Mouse (Mus musculus) heart, embryonic 14.5 days (tissue): ENCODE results near the gene L2hgdh. TPM values are rescaled to one million over a fixed set of nuclear protein-coding genes. Genes with fewer than 3 reads are reported as not detected.

Experiments used
- ATAC-seq: fragments of 200-750 bp; cut with Nextera tagmentation; 2 replicates; pipeline ENCODE4 v1.8.0; 2017; ENCODE audit warnings: low read depth, moderate TSS enrichment; ENCODE audit not compliant: insufficient number of reproducible peaks, insufficient read depth, low FRiP score
- H3K27ac ChIP-seq, 2 experiments: fragments of 200-500 bp in 1 of 2; fragments of 300-500 bp in 1 of 2; sonication (generic) in 1 of 2; replicated peaks in 1 of 2; 2 replicates each; pipeline ENCODE4 v1.5.1; 2012 to 2014; ENCODE audit warnings: low read depth in 2 of 2, low read length in 2 of 2, control low read depth in 1 of 2, mild to moderate bottlenecking in 1 of 2, mixed read lengths in 1 of 2; ENCODE audit not compliant: control insufficient read depth in 1 of 2, insufficient read depth in 1 of 2
- H3K27me3 ChIP-seq: fragments of 300-500 bp; sonication (generic); 2 replicates; pipeline ENCODE4 v1.6.1; 2014; ENCODE audit warnings: mild to moderate bottlenecking, low read length, control low read depth; ENCODE audit not compliant: control insufficient read depth, insufficient read depth
- H3K36me3 ChIP-seq: fragments of 300-500 bp; sonication (generic); 2 replicates; pipeline ENCODE4 v1.6.1; 2014; ENCODE audit warnings: mild to moderate bottlenecking, control low read depth, low read length, mixed read lengths; ENCODE audit not compliant: control insufficient read depth, insufficient read depth
- H3K4me1 ChIP-seq, 2 experiments: fragments of 200-500 bp in 1 of 2; fragments of 300-500 bp in 1 of 2; sonication (generic) in 1 of 2; 2 replicates each; pipeline ENCODE4 v1.6.1; 2012 to 2014; ENCODE audit warnings: low read length in 2 of 2, control low read depth in 1 of 2, mixed read lengths in 1 of 2; ENCODE audit not compliant: control insufficient read depth in 2 of 2, insufficient read depth in 2 of 2
- H3K4me2 ChIP-seq: fragments of 300-500 bp; sonication (generic); 2 replicates; pipeline ENCODE4 v1.6.1; 2014; ENCODE audit warnings: mild to moderate bottlenecking, low read length
- H3K4me3 ChIP-seq, 2 experiments: fragments of 200-500 bp in 1 of 2; fragments of 300-500 bp in 1 of 2; sonication (generic) in 1 of 2; 2 replicates each; pipeline ENCODE4 v1.5.1; 2012 to 2014; ENCODE audit warnings: low read length in 2 of 2, mild to moderate bottlenecking in 2 of 2, control low read depth in 1 of 2, low read depth in 1 of 2, moderate library complexity in 1 of 2; ENCODE audit not compliant: control insufficient read depth in 1 of 2, insufficient read depth in 1 of 2
- H3K9ac ChIP-seq: fragments of 300-500 bp; sonication (generic); 2 replicates; pipeline ENCODE4 v1.6.1; 2014; ENCODE audit warnings: mild to moderate bottlenecking, low read length
- H3K9me3 ChIP-seq: fragments of 300-500 bp; sonication (generic); 2 replicates; pipeline ENCODE4 v1.6.1; 2016; ENCODE audit warnings: low read length, control low read depth; ENCODE audit not compliant: control insufficient read depth
- WGBS: fragments of 180-500 bp; shearing (Covaris S2); extraction: QIAGEN DNeasy Blood & Tissue Kit; methylation state at CpG from one replicate; pipeline ENCODE4 v1.1.7; 2014; 5-methylcytosine and 5-hydroxymethylcytosine counted together
- polyA plus RNA-seq: library from polyadenylated mRNA; unstranded; fragments of >200 nt; fragmentation: Nextera tagmentation; extraction: Ambion mirVana; gene quantifications from 2 replicates; pipeline ENCODE4 v1.2.1, GENCODE M21; 2014

Gene L2hgdh
- 13.8 and 15.9 TPM in 2 replicates for polyA plus RNA-seq

- Histone ChIP-seq H3K4me2 (peak within 1 kb of the TSS; percentile 94), H3K9ac (peak within 1 kb of the TSS; percentile 79), H3K27ac (peak within 1 kb of the TSS; percentile 63 to 90), H3K4me3 (peak within 1 kb of the TSS; percentile 73 to 79), H3K27me3 (no peaks in the 10 kb centered on the region), H3K9me3 (no peaks in the 10 kb centered on the region), H3K4me1 (peaks cover 4 to 16% of the 10 kb centered on the region in 2 experiments; a peak in 3 of 4 replicates), H3K36me3 (peaks cover 7% of the 10 kb centered on the region; the same call in 1 of the 2 replicates)
- ATAC-seq, result peak; percentile 96
- under 1% methylated on average over 60 of the region's 60 CpGs for WGBS
Observed at GRCm38 (mm10) chr12:69724711-69725460, at the start of gene L2hgdh, which contains the start of gene Atp5s. Gene L2hgdh, minus strand, starts transcription at chr12:69724873. Gene Atp5s, plus strand, starts transcription at chr12:69724950.

GRCm38 (mm10) chr12:69768841-69769240 lies 44.2 kb upstream of the L2hgdh start:
- ATAC-seq, result no peak
- Histone ChIP-seq H3K9me3 (peaks cover 5% of the 10 kb centered on the region), H3K36me3 (no peaks in the 10 kb centered on the region), H3K27ac (no peak overlapping the region), H3K4me1 (peaks cover 2 to 4% of the 10 kb centered on the region in 2 experiments; a peak in 1 of 4 replicates), H3K4me3 (no peak overlapping the region), H3K4me2 (no peak overlapping the region), H3K9ac (no peak overlapping the region), H3K27me3 (no peaks in the 10 kb centered on the region)
- WGBS, result 76% methylated on average over 2 of the region's 2 CpGs

- no peaks in the 10 kb centered on the region for H3K27me3 ChIP-seq
- no peak overlapping the region for H3K4me3 ChIP-seq
- peaks cover 5% of the 10 kb centered on the region for H3K9me3 ChIP-seq
- 56% methylated on average over 9 of the region's 9 CpGs for WGBS
- no peak overlapping the region for H3K9ac ChIP-seq
- no peak overlapping the region for H3K4me2 ChIP-seq
- no peaks in the 10 kb centered on the region for H3K36me3 ChIP-seq
- no peak for ATAC-seq
- H3K4me1 ChIP-seq, result peaks cover 2 to 4% of the 10 kb centered on the region in 2 experiments; a peak in 1 of 4 replicates
- H3K27ac ChIP-seq, result no peak overlapping the region
Observed at GRCm38 (mm10) chr12:69767476-69768258, 43.0 kb upstream of the L2hgdh start.

- no peaks in the 10 kb centered on the region for H3K36me3 ChIP-seq
- H3K9ac ChIP-seq, result no peak overlapping the region
Observed at GRCm38 (mm10) chr12:69766185-69766904, 41.7 kb upstream of the L2hgdh start.

GRCm38 (mm10) chr12:69765543-69765942 lies 40.9 kb upstream of the L2hgdh start:
- WGBS, result 84% methylated on average over 9 of the region's 9 CpGs
- no peak overlapping the region for H3K4me2 ChIP-seq
- peaks cover 3% of the 10 kb centered on the region for H3K9me3 ChIP-seq
- no peaks in the 10 kb centered on the region for H3K27me3 ChIP-seq
- no peak overlapping the region for H3K9ac ChIP-seq
- ATAC-seq, result no peak
- H3K36me3 ChIP-seq, result no peaks in the 10 kb centered on the region
- H3K4me3 ChIP-seq, result no peak overlapping the region
- no peak overlapping the region for H3K27ac ChIP-seq
- H3K4me1 ChIP-seq, result peaks cover 4 to 6% of the 10 kb centered on the region in 2 experiments; a peak in 2 of 4 replicates

More at GRCm38 (mm10) chr12:69766185-69766904, 41.7 kb upstream of the L2hgdh start:
- Histone ChIP-seq H3K27ac (no peak overlapping the region), H3K9me3 (peaks cover 5% of the 10 kb centered on the region), H3K27me3 (no peaks in the 10 kb centered on the region), H3K4me2 (no peak overlapping the region), H3K4me1 (peaks cover 2 to 4% of the 10 kb centered on the region in 2 experiments; a peak in 1 of 4 replicates), H3K4me3 (no peak overlapping the region)
- WGBS, result 82% methylated on average over 10 of the region's 10 CpGs
- ATAC-seq, result no peak

- no peaks in the 10 kb centered on the region for H3K36me3 ChIP-seq
- peak overlapping the region in 1 of 2 experiments; percentile 35; a peak in 1 of 4 replicates for H3K27ac ChIP-seq
- WGBS, result 70% methylated on average over 2 of the region's 2 CpGs
- H3K9me3 ChIP-seq, result no peaks in the 10 kb centered on the region
- no peak overlapping the region for H3K4me2 ChIP-seq
- ATAC-seq, result no peak
- H3K4me1 ChIP-seq, result peaks cover 11 to 20% of the 10 kb centered on the region in 2 experiments
- no peak overlapping the region for H3K9ac ChIP-seq
- H3K27me3 ChIP-seq, result no peaks in the 10 kb centered on the region
- no peak overlapping the region for H3K4me3 ChIP-seq
Observed at GRCm38 (mm10) chr12:69761603-69762002, 36.9 kb upstream of the L2hgdh start.
